Mouse (Mus musculus): ENCODE results near the gene Gm26992.
"Not testable (repeated sequence)": the region's sequence is repeated elsewhere in the genome, so short reads cannot be mapped to it uniquely, and the experiment has no call there.

Gm26992 gene

DNA sequence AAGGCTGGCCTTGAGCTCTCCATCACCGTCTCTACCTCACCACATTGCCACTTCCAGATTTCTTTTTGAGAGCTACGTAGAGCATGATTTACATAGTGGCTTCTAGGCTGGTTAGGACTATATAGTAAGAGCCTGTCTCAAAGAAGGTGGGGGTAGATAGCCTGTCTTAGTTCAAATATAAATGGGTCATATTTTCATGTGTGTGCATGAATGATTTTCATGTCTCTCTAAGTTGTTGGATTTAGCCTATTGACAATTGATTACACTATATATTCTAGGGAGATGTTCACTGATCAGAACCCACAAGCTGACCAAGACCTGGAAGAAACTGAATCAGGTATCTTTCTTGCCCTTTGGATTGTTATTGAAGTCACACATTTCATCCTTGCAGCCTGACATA lies at the start of gene Gm26992:
Gm26992 (plus strand) TSS at position 301 of the 400 bp plus-strand sequence.
- no peak for DNase-seq

GRCm38 (mm10) chrX:103374250-103374649 lies 47.6 kb upstream of the Gm26992 start:
- peak; percentile 3 for DNase-seq

DNA sequence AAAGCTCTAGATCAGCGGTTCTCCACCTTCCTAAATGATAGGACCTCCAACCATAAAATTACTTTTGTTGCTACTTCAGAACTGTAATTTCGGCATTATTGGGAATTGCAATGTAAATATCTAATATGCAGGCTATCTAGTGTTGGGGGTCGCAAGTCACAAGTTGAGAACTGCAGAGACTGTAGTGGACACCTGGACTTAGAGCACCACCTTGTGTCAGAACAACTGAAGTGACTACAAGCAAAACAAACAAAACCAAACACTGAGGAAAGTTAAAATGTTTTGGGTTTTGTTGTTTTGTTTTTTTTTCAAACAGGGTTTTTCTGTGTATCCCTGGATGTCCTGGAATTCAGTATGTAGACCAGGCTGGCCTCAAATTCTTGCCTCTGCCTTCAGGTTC lies 37.3 kb upstream of the Gm26992 start:
- no peak for DNase-seq

DNA sequence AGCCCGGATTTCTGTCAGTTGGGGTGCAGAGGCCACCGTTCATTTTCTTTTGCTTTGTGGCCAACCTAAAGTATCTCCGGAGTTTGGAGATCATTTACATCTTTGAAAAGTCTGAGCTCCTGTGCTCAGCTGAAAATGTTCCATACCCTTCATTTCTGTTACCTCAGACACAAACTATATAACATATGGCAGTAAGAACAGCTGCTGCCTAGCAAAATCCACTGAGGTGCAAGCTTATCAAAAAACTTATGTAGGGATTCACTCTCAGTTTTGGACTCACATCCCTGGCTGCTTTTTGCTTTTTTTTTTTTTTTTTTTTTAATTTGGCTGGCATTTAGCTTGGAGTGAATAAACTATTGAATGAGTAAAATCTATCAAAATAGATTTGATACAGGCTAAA lies 33.7 kb upstream of the Gm26992 start:
- no peak for DNase-seq

- no peak for DNase-seq
Measured at GRCm38 (mm10) chrX:103393841-103394240, 28.0 kb upstream of the Gm26992 start.

GRCm38 (mm10) chrX:103405021-103405420 lies 16.8 kb upstream of the Gm26992 start:
- DNase-seq, result peak; percentile 1

DNA sequence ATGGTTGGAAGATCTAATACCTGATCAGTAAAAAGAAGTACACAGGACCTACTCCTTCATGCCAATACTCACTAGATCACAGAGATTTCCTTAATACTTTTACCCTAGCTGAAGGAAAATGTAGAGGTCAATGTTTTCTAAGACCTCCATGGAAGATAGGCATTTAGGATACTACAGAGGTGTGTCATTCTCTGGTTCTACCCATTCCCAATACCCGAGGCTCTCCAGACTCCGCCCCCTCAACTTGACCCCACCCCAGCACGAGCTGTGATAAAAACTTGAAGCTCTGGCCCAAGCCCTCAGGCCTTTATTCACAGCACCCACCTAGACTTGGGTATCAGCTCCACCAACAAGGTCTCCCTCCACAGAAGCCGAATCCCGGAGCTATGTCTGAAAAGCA lies 7.6 kb upstream of the Gm26992 start, which contains the start of gene Tsx:
Tsx (plus strand) TSS at position 301 of the 400 bp plus-strand sequence.
- no peak for DNase-seq

- no peak for DNase-seq
Measured at GRCm38 (mm10) chrX:103427677-103428076, 5.9 kb downstream of the Gm26992 start.

DNA sequence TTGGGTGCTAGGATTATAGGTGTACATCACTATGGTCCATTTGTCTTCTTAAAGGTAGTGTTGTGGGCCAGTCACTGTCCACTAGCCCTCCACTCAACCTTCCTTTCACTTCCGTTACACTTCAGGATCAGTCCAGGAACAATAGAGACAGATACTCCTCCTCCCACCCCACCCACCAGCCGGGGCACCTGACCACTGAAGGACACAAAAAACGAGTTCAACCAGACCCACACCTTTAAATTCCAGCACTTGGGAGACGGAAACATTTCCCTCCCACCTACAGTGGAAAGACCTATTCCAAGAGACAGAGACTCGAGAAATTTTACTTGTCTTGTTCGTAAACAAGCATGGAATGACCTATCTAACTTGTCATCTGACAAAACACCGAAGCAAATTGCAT lies 10.5 kb downstream of the Gm26992 start:
- DNase-seq, result no peak

DNA sequence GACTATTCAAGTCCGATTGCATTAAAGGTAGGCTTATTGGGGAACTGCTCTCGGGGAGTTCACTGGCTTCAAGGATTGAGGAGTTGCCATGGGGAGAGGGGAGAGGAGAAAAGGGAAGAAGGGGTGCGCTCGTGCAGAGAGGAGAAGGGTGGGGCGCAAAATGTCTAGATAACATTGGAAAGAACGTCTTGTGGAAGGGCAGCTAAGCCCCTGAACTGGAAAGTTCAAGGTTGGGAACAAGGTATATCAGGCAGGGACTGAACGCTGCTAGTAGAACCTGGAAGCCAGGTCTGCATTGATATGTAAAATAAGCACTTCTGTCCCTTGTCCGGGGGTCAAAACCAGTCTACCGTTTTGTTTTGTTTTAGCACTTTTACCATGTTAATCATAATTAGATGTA lies 16.2 kb downstream of the Gm26992 start:
- DNase-seq, result no peak

GRCm38 (mm10) chrX:103440803-103441202 lies 19.0 kb downstream of the Gm26992 start:
- DNase-seq, result peak; percentile 16

GRCm38 (mm10) chrX:103443755-103444154 lies 21.9 kb downstream of the Gm26992 start:
- DNase-seq, result peak; percentile 22

- peak; percentile 2 for DNase-seq
Measured at GRCm38 (mm10) chrX:103447539-103448169, 25.8 kb downstream of the Gm26992 start.

- not testable (repeated sequence) for DNase-seq
Measured at GRCm38 (mm10) chrX:103448429-103448828, 26.6 kb downstream of the Gm26992 start.

DNA sequence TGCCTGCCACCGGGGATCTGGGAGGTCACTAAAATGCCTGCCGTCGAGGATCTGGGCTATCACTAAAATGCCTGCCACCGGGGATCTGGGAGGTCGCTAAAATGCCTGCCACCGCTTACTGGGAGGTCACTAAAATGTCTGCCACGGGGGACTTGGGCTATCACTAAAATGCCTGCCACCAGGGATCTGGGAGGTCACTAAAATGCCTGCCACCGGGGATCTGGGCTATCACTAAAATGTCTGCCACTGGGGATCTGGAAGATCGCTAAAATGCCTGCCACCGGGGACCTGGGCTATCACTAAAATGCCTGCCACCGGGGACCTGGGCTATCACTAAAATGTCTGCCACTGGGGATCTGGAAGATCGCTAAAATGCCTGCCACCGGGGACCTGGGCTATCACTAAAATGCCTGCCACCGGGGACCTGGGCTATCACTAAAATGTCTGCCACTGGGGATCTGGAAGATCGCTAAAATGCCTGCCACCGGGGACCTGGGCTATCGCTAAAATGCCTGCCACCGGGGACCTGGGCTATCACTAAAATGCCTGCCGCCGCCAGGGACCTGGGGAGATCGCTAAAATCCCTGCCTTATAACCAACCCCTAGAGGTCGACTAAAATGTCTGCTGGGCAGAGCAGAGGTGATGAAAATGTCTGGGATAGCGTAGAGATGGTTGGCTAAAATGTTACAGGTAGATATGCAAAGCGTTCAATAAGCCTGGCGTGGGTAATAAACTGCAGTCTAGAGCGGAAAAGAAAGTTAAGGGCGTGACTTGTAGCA lies 27.3 kb downstream of the Gm26992 start:
- not testable (repeated sequence) for DNase-seq

GRCm38 (mm10) chrX:103452815-103453214 lies 31.0 kb downstream of the Gm26992 start:
- DNase-seq, result no peak

GRCm38 (mm10) chrX:103460056-103460455 lies 38.2 kb downstream of the Gm26992 start:
- no peak for DNase-seq

- no peak for DNase-seq
Measured at GRCm38 (mm10) chrX:103468998-103469397, 47.2 kb downstream of the Gm26992 start.

DNA sequence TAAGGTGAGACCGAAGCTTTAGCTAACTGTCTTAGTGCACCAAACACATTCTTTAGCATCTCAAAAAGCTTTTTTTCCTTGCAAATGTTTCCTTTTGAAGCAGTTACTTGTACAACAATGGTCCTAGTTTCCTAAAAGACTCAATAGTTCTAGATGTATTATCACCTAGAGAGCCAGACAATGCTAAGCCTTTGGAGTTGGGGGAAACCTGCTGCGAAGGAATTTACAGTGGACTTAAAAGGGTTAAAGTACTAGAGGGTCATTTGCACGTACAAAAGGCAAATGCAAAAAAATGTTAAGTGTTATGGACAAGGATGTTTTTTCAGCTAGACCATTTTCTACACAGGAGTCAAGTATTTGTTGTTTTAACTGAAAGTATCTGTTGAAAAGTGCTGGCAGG lies 50.5 kb downstream of the Gm26992 start:
- DNase-seq, result no peak

- peak; percentile 48 for DNase-seq
Measured at GRCm38 (mm10) chrX:103477507-103477906, 55.7 kb downstream of the Gm26992 start.

- no peak for DNase-seq
Measured at GRCm38 (mm10) chrX:103481243-103482096, 59.7 kb downstream of the Gm26992 start.

DNA sequence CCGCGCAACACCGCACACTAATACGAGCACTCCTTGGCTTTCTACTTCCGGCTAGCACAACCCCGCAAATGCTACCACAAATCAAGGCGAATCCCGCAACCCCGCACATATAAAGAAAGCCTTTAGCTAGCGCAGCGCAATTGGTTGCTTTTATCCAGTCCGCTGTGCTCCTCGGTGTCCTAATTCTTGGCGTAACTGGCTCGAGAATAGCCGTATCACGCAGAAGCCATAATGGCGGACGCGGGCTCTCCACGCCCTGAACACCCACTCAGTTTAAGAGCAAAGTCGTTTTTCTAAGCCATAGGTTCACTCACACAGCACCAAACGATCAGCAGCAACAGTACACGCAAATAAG lies 60.3 kb downstream of the Gm26992 start:
- no peak for DNase-seq

GRCm38 (mm10) chrX:103483047-103483446 lies 61.2 kb downstream of the Gm26992 start:
- DNase-seq, result no peak

Data from kidney, postnatal 14 days (tissue).